Mouse (Mus musculus) CH12.LX (cell line): Measurements from ENCODE around the gene Prdm10.

Experiments used
- CTCF ChIP-seq, 2 experiments: IDR thresholded peaks in 1 of 2; conservative IDR thresholded peaks in 1 of 2; 2 replicates each; pipeline ENCODE4 v1.5.1; 2011 to 2012; ENCODE audit warnings: low read depth in 2 of 2, low read length in 2 of 2, improper control_type of control experiment in 1 of 2, inconsistent platforms in 1 of 2, mild to moderate bottlenecking in 1 of 2, moderate library complexity in 1 of 2
- JUND ChIP-seq: conservative IDR thresholded peaks from 2 replicates; pipeline ENCODE4 v1.6.1; 2011; ENCODE audit warnings: low read depth, low read length, improper control_type of control experiment
- ZC3H11A ChIP-seq: IDR thresholded peaks from 2 replicates; pipeline ENCODE4 v1.6.1; 2012; ENCODE audit warnings: low read depth, mild to moderate bottlenecking, inconsistent platforms, low read length, improper control_type of control experiment

DNA sequence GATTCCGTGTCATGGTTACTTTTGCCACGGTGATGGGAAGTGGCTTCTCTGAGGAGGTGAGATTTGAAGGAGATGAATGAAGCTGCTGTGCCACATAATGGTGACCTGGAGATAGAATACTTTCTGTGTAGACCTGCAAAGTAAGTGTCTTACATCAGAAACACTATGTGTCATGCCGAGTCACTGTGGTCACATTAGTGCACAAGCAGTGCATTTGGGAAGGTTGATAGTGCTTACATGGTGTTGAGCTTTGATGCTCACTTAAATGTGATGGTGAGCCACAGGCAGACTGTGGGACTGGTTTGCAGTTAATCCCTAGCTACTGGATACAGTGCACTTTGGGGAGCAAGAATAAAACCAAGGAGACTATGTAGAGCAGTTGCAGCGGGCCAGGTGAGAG, 131.8 kb downstream of the Prdm10 start:
- TF ChIP-seq ZC3H11A (no peak), JUND (no peak), CTCF (conservative IDR thresholded peaks at IDR 0.05 in 1 of 2, IDR thresholded peaks at IDR 0.05 in 1 of 2; ENCODE audit: low read depth in 2 of 2, low read length in 2 of 2) (no peak)
